Mouse (Mus musculus) 416B (cell line): Measurements from ENCODE around the gene Olfr228.
"Not testable (repeated sequence)": the region's sequence is repeated elsewhere in the genome, so short reads cannot be mapped to it uniquely, and the experiment has no call there.

Source experiments
- DNase-seq: peaks from one replicate; pipeline ENCODE4 v3.0.0; 2011; ENCODE audit warnings: low read depth

Olfr228 gene

GRCm38 (mm10) chr2:86487286-86487685, at the start of gene Olfr228:
TSS of gene Olfr228 (minus strand) at chr2:86487386.
- no peak for DNase-seq

GRCm38 (mm10) chr2:86530991-86531390, 43.8 kb upstream of the Olfr228 start:
- DNase-seq, result no peak

- DNase-seq, result no peak
Observed at GRCm38 (mm10) chr2:86508161-86508560, 21.0 kb upstream of the Olfr228 start, which contains the start of gene Olfr1076. TSS of gene Olfr1076 (plus strand) at chr2:86508461.

- DNase-seq, result peak; percentile 15
Observed at GRCm38 (mm10) chr2:86464442-86465109, 22.6 kb downstream of the Olfr228 start.

GRCm38 (mm10) chr2:86460434-86460833, 26.8 kb downstream of the Olfr228 start:
- DNase-seq, result no peak

- no peak for DNase-seq
Observed at GRCm38 (mm10) chr2:86456169-86456568, 31.0 kb downstream of the Olfr228 start, which contains the start of gene Olfr1066. TSS of gene Olfr1066 (minus strand) at chr2:86456269.

- DNase-seq, result not testable (repeated sequence)
Observed at GRCm38 (mm10) chr2:86450491-86450890, 36.7 kb downstream of the Olfr228 start, which contains the start of gene Olfr1065. TSS of gene Olfr1065 (minus strand) at chr2:86450591.

- not testable (repeated sequence) for DNase-seq
Observed at GRCm38 (mm10) chr2:86442101-86442500, 45.1 kb downstream of the Olfr228 start.
